Mouse (Mus musculus) bone marrow macrophage, adult 2 months (primary cell): ENCODE measurements around the gene Rab11fip3. TPM values are rescaled to one million over a fixed set of nuclear protein-coding genes. Genes with fewer than 3 reads are reported as not detected.
"Not testable (repeated sequence)": the region's sequence is repeated elsewhere in the genome, so short reads cannot be mapped to it uniquely, and the experiment has no call there.

Experiments used
- H3K27ac ChIP-seq: 2 replicates; pipeline ENCODE4 v1.5.1; 2012; ENCODE audit warnings: low read depth, low read length; ENCODE audit not compliant: insufficient read depth
- H3K4me1 ChIP-seq: 2 replicates; pipeline ENCODE4 v1.6.1; 2012; ENCODE audit warnings: low read length; ENCODE audit not compliant: control insufficient read depth, insufficient read depth
- H3K4me3 ChIP-seq: 2 replicates; pipeline ENCODE4 v1.5.1; 2012; ENCODE audit warnings: mild to moderate bottlenecking, low read length, moderate library complexity; ENCODE audit not compliant: insufficient read depth
- CTCF ChIP-seq: IDR thresholded peaks from 2 replicates; pipeline ENCODE4 v1.5.1; 2012; ENCODE audit warnings: low read depth, mild to moderate bottlenecking, low read length, moderate library complexity
- POLR2A ChIP-seq: IDR thresholded peaks from 2 replicates; pipeline ENCODE4 v1.6.1; 2012; ENCODE audit warnings: mild to moderate bottlenecking, low read depth, low read length, borderline replicate concordance
- polyA plus RNA-seq: library from polyadenylated mRNA; stranded (reverse); fragments of >200 nt; gene quantifications from 2 replicates; pipeline ENCODE4 v1.2.4, GENCODE M21; 2012; ENCODE audit not compliant: missing spikeins, insufficient read depth, insufficient read length

The Rab11fip3 gene
- polyA plus RNA-seq, 1 experiment = 8.3 TPM

DNA sequence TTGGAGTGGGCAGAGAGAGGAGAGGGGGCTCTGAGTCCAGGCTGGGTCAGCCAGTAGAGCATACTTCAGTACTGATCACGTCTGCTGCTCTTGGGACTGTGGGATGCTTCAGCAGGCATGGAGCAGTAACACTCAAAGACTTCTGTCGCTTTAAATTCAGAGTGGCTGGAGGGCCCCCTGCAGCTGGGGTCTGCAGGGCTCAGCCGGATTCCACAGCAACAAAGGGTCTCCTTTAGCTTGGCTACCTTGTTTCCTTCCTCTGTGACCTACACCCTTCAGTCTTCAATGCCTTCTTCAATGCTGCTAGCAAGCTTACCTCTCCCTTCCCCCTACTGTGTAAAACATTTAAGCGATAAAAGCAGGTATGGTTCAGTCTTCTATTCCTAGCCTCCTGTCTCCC, 41.7 kb upstream of the Rab11fip3 start:
- Histone ChIP-seq H3K4me3 (no peak overlapping the region), H3K4me1 (peaks cover 9% of the 10 kb centered on the region), H3K27ac (no peak overlapping the region)
- TF ChIP-seq CTCF = no peak
- no peak for TF ChIP-seq POLR2A

DNA sequence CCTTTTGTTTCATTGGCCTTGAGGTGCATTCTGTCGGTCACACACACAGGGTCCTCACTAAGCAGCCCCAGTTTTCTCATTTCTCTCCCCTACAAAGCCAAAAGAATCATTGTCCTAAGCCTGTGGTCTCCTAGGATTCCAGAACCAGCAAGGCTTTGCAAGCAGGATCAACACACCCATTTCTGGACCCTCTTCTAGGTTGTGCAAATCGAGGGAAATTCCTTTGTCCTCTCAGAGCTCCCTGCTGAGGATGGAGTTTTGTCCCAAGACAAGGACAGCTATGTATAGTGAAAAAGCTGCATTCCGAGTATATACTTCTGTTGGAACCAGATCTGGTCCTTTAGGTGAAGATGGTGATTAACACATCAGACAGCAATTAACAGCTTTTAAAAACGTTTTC, 40.8 kb upstream of the Rab11fip3 start:
- H3K4me3 ChIP-seq = no peak overlapping the region
- TF ChIP-seq POLR2A (no peak), CTCF (no peak)
- H3K4me1 ChIP-seq = peaks cover 16% of the 10 kb centered on the region
- no peak overlapping the region for H3K27ac ChIP-seq

DNA sequence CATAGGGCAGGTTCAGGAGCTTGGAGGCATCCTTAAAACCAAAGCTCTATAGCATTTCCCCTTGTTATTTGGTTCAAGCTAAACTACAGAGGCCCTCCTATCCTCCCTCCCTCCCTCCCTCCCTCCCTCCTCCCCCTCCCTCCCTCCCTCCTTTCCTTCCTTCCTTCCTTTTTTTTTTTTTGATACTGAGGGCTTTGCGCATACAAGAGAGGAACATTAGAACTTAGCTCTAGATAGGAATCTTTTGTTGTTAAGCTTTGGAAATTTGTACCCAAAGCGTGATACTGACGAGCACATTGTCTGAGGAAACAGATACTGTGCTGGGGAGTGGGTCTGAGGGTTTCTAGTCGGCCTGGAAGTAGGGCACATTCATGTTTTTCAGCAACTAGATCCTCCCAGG, 36.3 kb upstream of the Rab11fip3 start:
- H3K4me3 ChIP-seq = no peak overlapping the region
- H3K27ac ChIP-seq = peak overlapping the region; percentile 62
- TF ChIP-seq POLR2A (no peak), CTCF (no peak)
- peaks cover 43% of the 10 kb centered on the region for H3K4me1 ChIP-seq

DNA sequence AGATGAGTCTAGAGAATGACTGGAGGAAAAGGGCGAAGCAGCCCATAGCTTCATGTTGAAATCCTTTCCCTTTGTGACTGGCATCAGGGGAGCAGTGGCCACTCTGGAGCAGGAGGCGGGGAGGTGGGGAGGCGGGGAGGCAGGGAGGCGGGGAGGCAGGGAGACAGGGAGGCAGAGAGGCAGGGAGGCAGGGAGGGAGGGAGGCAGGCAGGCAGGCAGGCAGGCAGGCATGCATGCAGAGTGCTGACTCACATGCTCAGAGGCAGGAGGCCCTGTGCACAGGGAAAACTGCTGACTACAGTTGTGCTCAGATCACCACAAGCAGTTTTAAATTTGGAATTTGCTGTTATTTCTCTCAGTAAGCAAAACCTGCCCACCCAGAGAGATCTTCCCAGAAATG, 32.1 kb upstream of the Rab11fip3 start:
- peak overlapping the region; percentile 93 for H3K27ac ChIP-seq
- H3K4me3 ChIP-seq = no peak overlapping the region
- TF ChIP-seq CTCF (no peak), POLR2A (no peak)
- H3K4me1 ChIP-seq = peaks cover 38% of the 10 kb centered on the region

DNA sequence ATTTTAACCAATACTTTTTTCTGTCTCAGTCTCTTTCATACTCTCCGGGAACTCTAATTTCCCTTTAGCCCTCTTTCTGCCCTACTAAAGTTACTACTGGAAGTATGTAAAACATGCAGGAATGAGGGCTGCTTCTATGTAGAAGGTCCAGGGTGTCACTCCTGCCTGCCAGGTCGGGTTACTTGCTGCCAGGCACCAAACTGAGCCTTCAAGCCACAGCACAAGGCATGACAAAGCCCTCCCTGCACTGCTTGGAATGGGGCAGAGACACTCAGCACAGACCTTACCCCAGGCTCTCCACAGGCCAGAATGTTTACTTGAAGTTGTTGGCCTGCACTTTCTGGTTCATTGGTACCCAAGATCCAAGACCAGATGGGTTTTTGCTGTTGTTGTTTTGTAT, 30.8 kb upstream of the Rab11fip3 start:
- no peak for TF ChIP-seq POLR2A
- no peak for TF ChIP-seq CTCF
- Histone ChIP-seq H3K4me3 (no peak overlapping the region), H3K27ac (no peak overlapping the region), H3K4me1 (peaks cover 32% of the 10 kb centered on the region)

DNA sequence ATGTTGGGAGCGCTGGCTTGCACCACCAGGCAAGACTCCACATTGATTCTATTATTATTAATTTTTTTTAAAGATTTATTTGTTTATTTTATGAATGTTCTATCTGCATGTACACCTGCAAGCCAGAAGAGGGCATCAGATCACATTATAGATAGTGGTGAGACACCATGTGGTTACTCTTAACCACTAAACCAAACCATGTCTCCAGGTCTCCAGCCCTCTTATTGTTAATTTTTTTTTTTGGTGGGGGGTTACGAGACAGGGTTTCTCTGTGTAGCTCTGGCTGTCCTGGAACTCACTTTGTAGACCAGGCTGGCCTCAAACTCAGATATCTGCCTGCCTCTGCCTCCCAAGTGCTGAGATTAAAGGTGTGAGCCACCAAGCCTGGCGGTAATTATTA, 30.0 kb upstream of the Rab11fip3 start:
- H3K4me3 ChIP-seq, H3K27ac ChIP-seq: not testable (repeated sequence)
- peaks cover 32% of the 10 kb centered on the region for H3K4me1 ChIP-seq

DNA sequence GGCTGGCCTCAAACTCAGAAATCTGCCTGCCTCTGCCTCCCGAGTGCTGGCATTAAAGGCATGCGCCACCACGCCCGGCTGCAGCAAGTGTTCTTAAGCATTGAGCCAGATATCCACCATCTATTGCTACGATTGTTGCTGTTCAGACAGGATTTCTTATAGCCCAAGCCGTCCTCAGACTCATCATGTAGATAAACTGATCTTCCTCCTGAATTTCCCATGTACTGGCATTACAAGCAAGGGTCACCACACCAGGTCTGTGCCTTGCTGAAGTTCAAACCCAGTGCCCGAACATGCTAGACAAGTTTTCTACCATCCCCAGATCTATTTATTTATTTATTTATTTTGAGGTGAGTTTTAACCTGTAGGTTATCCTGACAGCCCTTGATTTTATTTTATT, 29.1 kb upstream of the Rab11fip3 start:
- Histone ChIP-seq H3K4me1 (peaks cover 28% of the 10 kb centered on the region), H3K4me3 (no peak overlapping the region), H3K27ac (no peak overlapping the region)
- TF ChIP-seq POLR2A (no peak), CTCF (no peak)

DNA sequence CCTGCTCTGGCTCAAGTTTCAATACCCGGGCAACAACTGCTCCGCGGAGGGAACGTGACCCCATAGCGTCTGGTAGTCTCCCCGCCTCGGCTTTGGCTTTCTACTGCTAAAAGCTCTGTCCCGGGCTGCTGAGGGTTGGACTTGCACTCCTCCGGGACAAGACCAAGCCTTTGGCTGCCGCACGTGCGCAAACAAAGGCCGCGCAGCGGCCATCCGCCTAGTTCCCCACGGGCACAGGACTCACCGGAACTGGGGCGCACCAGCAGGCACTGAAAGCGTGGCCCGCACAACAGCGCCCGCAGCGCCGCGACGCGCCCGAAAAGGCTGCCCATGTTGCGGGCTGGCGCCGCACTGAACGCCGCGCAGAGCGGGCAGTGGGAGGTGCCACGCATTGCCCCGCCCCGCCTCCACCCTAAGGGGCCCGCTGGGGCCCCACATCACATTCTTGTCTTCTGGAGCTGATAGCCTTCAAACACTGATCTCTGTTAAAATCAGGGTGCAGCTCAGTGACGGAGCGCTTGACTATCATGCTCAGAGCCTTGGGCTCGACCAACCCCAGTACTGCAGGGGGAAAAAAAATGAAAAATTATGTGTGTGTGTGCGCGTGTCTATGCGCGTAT, 25.9 kb upstream of the Rab11fip3 start, which contains the start of gene Nme4:
Gene Nme4, minus strand, starts transcription at position 482 of the 620 bp plus-strand sequence.
- Histone ChIP-seq H3K27ac (peak within 1 kb of the TSS; percentile 40), H3K4me1 (peaks cover 5% of the 10 kb centered on the region), H3K4me3 (peak within 1 kb of the TSS; percentile 67)
- TF ChIP-seq CTCF (no peak), POLR2A (no peak)

DNA sequence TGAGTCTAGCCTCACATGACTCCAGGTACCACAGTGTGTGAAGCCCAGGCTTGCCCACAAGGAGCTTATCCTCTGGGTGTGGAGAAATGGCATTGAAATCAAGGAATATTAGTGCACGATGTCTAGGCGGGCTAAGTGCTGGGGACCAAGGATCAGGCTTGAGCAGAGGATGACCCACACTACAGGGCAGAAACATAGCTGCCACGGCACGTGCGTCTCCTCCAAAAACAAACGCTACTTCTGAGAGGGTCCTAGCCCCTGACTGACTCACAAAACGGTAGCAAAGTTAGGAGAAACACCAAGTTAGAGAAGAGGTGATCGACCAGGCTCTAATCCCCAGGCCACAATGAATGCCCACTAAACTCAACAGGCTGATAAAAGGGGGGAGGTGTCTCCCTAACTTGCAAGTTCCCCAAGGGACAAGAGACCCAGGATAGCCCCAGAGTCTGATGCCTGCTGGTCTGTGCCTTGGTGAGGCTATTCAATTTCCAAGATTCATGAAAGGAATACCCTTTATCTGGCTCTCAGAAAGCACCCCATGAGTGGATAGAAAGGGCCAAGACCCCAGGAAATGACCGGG, 25.3 kb upstream of the Rab11fip3 start:
- TF ChIP-seq POLR2A = no peak
- TF ChIP-seq CTCF = no peak
- peaks cover 5% of the 10 kb centered on the region for H3K4me1 ChIP-seq
- peak overlapping the region; percentile 67 for H3K4me3 ChIP-seq
- H3K27ac ChIP-seq = peak overlapping the region; percentile 40; the same call in 1 of the 2 replicates

DNA sequence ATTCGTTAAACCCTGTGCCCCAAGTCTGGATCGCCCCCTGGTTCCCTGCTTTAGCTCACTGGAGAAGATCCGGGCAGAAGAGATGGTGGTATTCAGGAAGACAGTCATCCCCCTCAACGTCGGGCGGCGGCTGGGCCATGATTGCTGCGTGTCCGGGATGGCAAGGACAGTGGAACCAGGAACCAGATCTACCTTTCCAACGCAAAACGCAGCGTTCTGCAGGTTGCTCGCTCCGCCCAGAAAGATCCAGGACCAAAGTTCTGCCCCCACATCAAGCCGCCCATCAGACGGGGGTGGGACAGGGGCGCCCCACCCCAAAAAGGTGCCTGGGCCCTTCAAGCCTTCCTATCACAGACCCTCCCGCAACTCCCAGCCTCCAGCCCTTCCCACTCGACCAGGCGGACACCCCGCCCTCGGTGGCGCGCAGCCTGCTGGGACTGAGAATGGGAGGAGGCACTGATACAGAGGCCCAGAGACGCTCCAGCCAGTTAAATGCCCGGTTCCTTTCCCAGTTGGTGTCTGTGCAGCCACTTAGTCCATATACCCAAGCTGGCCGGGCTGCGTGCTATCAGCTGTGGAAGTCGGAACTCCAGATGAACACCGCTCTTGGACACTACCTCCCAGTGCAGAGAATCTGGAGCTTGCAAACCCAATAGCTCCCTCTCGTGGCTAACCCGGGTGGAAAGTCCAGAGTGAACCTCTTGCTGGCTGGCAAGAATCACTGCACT, 20.7 kb upstream of the Rab11fip3 start, which contains the start of gene Decr2:
Gene Decr2, minus strand, starts transcription at position 433 of the 728 bp plus-strand sequence.
- Histone ChIP-seq H3K27ac (peak within 1 kb of the TSS; percentile 53), H3K4me1 (peaks cover 3% of the 10 kb centered on the region; the same call in 1 of the 2 replicates), H3K4me3 (peak within 1 kb of the TSS; percentile 95)
- TF ChIP-seq CTCF = peak; percentile 94
- 0 out of 2 replicates have a peak, but pooled peaks have one; percentile 18 for TF ChIP-seq POLR2A
